Mouse (Mus musculus): Measurements from ENCODE around the gene Wdr47. TPM values are rescaled to one million over a fixed set of nuclear protein-coding genes. Genes with fewer than 3 reads are reported as not detected.
A peak's percentile ranks its signal among the peaks of the same experiment; 100 is the strongest.
"Not testable (repeated sequence)": the region's sequence is repeated elsewhere in the genome, so short reads cannot be mapped to it uniquely, and the experiment has no call there.

Wdr47 gene
- polyA plus RNA-seq, 1 experiment from 2014 or later = 105 TPM

DNA sequence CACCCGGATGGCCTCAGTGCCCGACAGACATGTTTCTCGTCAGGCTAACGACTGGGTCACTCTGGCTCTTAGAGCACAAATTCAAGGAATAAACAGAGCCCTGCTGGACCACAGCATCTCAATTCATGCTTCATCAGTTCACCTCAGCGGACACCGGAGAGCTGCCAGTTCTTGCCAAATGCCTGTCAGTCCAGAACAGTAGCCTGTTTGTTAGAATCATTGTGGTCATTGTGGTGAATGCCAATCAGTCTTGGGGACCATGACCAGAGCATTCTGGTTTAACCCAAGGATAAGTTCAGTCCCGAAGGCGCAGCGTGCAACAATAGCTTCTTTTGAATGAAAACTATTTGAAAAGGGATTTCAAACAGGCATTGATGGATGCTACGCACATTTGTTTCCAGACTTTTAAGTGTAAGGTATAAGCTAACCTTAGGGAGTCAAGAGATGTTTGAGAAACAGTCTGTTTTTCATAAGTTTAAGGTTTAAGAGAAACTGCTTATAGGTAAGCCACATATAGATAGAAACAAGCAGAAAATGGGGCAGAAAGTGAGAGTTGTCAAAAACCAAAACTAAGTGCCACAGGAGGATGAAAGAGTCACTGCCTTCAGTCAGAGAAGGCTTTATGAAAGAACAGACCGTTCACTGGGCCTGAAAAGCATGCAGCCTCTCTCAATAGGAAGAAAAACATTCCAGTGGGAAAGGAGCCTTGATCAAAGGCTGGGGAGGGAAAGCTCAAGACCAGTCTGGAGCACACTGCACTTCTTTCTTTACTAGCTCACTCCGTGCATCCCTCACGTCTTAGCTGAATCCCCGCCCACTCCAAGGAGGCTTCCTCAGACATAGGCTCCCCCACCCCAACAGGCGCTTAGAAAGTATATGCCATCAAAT is 22.8 kb upstream of the Wdr47 start:
- Histone ChIP-seq H3K9me3 (ENCODE audit: control insufficient read depth, low read length) (no peaks in the 10 kb centered on the region), H3K9ac (no peak overlapping the region), H3K27ac (peak overlapping the region; percentile 8; the same call in 1 of the 2 replicates), H3K27me3 (ENCODE audit: control insufficient read depth, insufficient read depth, low read length) (no peaks in the 10 kb centered on the region), H3K4me1 (replicated peaks; ENCODE audit: control insufficient read depth, insufficient read depth, low read length) (peaks cover 13% of the 10 kb centered on the region), H3K4me3 (replicated peaks; ENCODE audit: low read length) (no peak overlapping the region), H3K36me3 (replicated peaks; ENCODE audit: control insufficient read depth, insufficient read depth) (no peaks in the 10 kb centered on the region), H3K4me2 (replicated peaks) (no peak overlapping the region)
- DNase-seq (ENCODE audit: low spot score) = peak; percentile 50
- ATAC-seq (ENCODE audit: low FRiP score) = peak; percentile 12; the same call in 1 of the 2 replicates
- 8% methylated on average over 15 of the region's 15 CpGs for WGBS

DNA sequence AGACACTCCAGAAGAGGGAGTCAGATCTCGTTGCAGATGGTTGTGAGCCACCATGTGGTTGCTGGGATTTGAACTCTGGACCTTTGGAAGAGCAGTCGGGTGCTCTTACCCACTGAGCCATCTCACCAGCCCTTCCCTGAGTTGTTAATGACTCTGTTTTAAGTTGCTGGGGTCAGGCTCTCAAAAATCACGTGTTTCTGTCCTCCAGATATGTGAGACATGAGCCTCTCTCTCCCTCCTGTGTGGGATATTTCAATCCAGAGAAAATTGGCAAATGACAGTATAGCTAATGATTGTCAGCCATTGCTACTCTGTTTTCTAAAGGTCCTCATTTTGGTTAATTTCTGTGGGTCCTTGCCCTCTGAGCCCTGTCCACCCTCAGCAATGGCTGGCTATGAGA is 21.4 kb upstream of the Wdr47 start:
- H3K4me2 ChIP-seq (replicated peaks); ATAC-seq (ENCODE audit: low FRiP score); H3K9me3 ChIP-seq (ENCODE audit: control insufficient read depth, low read length); H3K27me3 ChIP-seq (ENCODE audit: control insufficient read depth, insufficient read depth, low read length); DNase-seq (ENCODE audit: low spot score); H3K9ac ChIP-seq; H3K4me3 ChIP-seq (replicated peaks; ENCODE audit: low read length); H3K27ac ChIP-seq; H3K36me3 ChIP-seq (replicated peaks; ENCODE audit: control insufficient read depth, insufficient read depth): not testable (repeated sequence)
- peaks cover 20% of the 10 kb centered on the region for H3K4me1 ChIP-seq (replicated peaks; ENCODE audit: control insufficient read depth, insufficient read depth, low read length)
- 51% methylated on average over 2 of the region's 3 CpGs for WGBS

DNA sequence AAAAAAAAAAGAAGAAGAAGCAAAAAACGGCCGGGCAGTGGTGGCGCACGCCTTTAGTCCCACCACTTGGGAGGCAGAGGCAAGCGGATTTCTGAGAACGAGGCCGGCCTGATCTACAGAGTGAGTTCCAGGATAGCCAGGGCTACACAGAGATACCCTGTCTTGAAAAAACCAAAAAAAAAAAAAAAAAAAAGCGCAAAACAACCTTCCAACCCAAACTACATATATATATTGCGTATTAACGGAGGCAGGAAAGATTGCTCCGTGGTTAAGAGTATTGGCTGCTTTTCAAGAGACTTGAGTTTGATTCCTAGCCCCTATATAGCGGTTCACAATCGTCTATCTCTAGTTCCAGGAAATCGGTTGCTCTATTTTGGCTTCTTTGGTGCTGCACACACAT is 20.3 kb upstream of the Wdr47 start:
- DNase-seq (ENCODE audit: low spot score) = no peak
- 88% methylated on average over 14 of the region's 14 CpGs for WGBS

DNA sequence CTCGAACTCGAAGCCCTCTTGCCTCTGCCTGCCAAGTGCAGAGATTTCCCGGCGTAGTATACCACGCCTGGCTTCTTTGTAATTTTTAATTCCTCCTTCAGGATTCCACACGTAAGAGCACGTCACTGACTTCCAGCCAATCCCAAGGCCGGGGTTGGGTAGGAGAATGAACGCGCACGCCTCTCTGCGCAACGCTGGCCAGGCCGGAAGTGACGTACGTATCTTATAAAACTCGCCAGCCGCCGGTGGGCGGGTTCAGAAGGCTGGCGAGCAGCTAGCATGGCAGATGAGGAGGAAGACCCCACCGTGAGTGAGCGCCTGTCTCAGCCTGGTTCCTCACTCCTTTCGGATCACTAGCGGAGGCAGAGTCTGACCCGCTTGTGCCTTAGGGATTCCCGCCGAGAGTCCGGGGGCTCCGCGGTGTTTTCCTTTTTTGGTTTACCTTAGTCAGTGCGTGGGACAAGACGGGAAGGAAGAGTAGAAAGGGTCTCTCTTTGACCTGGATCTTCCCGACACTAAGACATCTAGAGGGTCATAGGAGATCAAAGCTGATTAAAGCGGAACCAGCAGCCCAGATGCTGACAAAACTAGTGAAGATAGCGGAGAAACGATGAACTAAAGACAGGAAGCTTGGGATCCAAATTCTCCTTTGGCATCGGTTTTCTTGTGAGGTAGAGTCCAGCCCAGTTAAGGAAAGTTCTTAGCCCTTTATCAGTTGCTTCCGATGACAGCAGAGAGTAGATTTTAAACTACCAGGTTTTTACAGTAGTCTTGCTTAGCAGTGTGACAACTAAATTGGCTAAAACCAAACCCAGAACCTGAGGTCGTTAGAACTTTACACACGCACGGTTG is 19.4 kb upstream of the Wdr47 start, which contains the start of gene Taf13:
Gene Taf13, plus strand, starts transcription at position 256 of the 852 bp plus-strand sequence.
- Histone ChIP-seq H3K9me3 (ENCODE audit: control insufficient read depth, low read length) (no peaks in the 10 kb centered on the region), H3K9ac (peak within 1 kb of the TSS; percentile 59), H3K4me2 (replicated peaks) (peak within 1 kb of the TSS; percentile 51), H3K4me3 (replicated peaks; ENCODE audit: low read length) (peak within 1 kb of the TSS; percentile 44), H3K27ac (peak within 1 kb of the TSS; percentile 52), H3K36me3 (replicated peaks; ENCODE audit: control insufficient read depth, insufficient read depth) (no peaks in the 10 kb centered on the region), H3K27me3 (ENCODE audit: control insufficient read depth, insufficient read depth, low read length) (no peaks in the 10 kb centered on the region), H3K4me1 (replicated peaks; ENCODE audit: control insufficient read depth, insufficient read depth, low read length) (peaks cover 20% of the 10 kb centered on the region)
- ATAC-seq (ENCODE audit: low FRiP score) = peak; percentile 97
- WGBS = 2% methylated on average over 42 of the region's 42 CpGs
- DNase-seq (ENCODE audit: low spot score) = peak; percentile 99

More for the DNA sequence above, 20.3 kb upstream of the Wdr47 start:
- Histone ChIP-seq H3K4me1 (replicated peaks; ENCODE audit: control insufficient read depth, insufficient read depth, low read length) (peaks cover 20% of the 10 kb centered on the region), H3K27me3 (ENCODE audit: control insufficient read depth, insufficient read depth, low read length) (no peaks in the 10 kb centered on the region), H3K36me3 (replicated peaks; ENCODE audit: control insufficient read depth, insufficient read depth) (no peaks in the 10 kb centered on the region), H3K9me3 (ENCODE audit: control insufficient read depth, low read length) (no peaks in the 10 kb centered on the region), H3K4me2 (replicated peaks) (peak overlapping the region; percentile 51), H3K9ac (no peak overlapping the region), H3K27ac (no peak overlapping the region), H3K4me3 (replicated peaks; ENCODE audit: low read length) (peak overlapping the region; percentile 44)
- ATAC-seq (ENCODE audit: low FRiP score) = no peak

DNA sequence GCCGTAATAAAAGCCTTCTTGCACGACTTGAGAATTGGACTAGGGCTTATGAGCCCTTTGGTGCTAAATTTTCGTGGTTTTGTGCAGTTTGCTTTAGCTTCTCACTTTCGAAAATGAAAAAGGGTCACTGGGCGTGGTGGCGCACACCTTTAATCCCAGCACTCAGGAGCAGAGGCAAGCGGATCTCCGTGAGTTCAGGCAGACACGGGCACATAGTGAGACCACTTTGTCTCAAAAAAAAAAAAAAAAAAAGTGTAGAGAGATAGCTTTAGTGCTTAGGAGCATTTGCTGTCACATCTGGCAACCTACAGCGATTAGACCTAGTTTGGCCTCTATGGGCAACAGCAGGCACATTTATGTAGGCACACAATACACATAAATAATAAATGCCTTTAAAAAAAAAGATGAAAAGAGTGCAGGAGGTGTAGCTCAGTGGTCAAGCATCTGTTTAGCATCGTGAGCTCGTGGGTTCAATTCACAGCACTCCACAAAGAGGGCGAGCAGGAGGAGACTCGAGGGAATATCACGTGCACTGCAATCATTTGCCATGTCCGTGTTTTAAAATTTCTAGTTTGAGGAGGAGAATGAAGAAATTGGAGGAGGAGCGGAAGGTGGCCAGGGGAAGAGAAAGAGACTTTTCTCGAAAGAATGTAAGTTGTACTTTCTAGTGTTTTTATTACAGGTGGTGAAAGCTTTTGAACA is 18.6 kb upstream of the Wdr47 start:
- ATAC-seq (ENCODE audit: low FRiP score) = no peak
- H3K4me1 ChIP-seq (replicated peaks; ENCODE audit: control insufficient read depth, insufficient read depth, low read length) = peaks cover 20% of the 10 kb centered on the region
- no peaks in the 10 kb centered on the region for H3K36me3 ChIP-seq (replicated peaks; ENCODE audit: control insufficient read depth, insufficient read depth)
- H3K9me3 ChIP-seq (ENCODE audit: control insufficient read depth, low read length) = no peaks in the 10 kb centered on the region
- H3K4me2 ChIP-seq (replicated peaks) = peak overlapping the region; percentile 51
- H3K27me3 ChIP-seq (ENCODE audit: control insufficient read depth, insufficient read depth, low read length) = no peaks in the 10 kb centered on the region
- peak overlapping the region; percentile 59 for H3K9ac ChIP-seq
- no peak overlapping the region for H3K27ac ChIP-seq
- H3K4me3 ChIP-seq (replicated peaks; ENCODE audit: low read length) = peak overlapping the region; percentile 44
- no peak for DNase-seq (ENCODE audit: low spot score)
- 42% methylated on average over 18 of the region's 18 CpGs for WGBS

DNA sequence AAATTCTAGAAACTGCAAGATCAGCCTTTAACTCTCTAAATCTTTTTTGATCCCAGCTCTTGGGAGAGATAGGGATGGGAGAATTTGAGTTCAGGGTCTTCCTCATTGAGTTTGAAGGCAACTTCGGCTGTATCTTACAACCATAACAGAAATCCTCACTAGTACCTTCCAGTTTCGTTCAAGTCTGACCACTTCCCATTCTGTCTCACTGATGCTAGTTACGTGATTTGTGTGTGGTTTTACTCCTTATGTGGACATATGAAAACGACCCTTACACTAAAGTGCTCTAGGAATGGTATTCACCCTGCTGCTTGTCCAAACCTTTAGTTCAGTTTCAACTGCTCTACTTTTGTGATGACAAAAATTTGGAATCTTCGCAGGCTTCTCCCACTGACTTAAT is 17.1 kb upstream of the Wdr47 start:
- H3K27ac ChIP-seq = no peak overlapping the region
- H3K4me1 ChIP-seq (replicated peaks; ENCODE audit: control insufficient read depth, insufficient read depth, low read length) = peaks cover 20% of the 10 kb centered on the region
- ATAC-seq (ENCODE audit: low FRiP score) (no peak), DNase-seq (ENCODE audit: low spot score) (no peak)
- no peak overlapping the region for H3K4me3 ChIP-seq (replicated peaks; ENCODE audit: low read length)
- no peaks in the 10 kb centered on the region for H3K27me3 ChIP-seq (ENCODE audit: control insufficient read depth, insufficient read depth, low read length)
- no peak overlapping the region for H3K4me2 ChIP-seq (replicated peaks)
- no peak overlapping the region for H3K9ac ChIP-seq
- no peaks in the 10 kb centered on the region for H3K36me3 ChIP-seq (replicated peaks; ENCODE audit: control insufficient read depth, insufficient read depth)
- H3K9me3 ChIP-seq (ENCODE audit: control insufficient read depth, low read length) = no peaks in the 10 kb centered on the region
- 91% methylated on average over 5 of the region's 5 CpGs for WGBS

DNA sequence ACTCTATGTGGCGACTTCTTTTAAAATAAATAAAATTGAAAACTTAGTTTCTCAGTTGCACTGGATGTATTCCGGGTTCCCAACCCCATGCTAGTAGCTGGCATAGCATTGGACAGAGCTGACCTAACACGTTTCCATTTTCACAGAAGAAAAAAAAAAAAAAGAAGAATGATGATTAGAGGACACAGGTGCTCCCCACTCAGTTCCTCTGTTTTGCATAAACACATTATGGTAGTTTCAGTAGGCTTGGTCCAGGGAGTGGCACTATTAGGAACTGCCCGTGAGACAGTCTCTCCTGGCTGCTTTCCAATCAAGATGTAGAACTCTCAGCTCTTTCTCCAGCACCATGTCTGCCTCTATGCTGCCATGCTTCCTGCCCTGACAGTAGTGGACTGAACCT is 6.5 kb upstream of the Wdr47 start:
- no peaks in the 10 kb centered on the region for H3K9me3 ChIP-seq (ENCODE audit: control insufficient read depth, low read length)
- DNase-seq (ENCODE audit: low spot score) (no peak), ATAC-seq (ENCODE audit: low FRiP score) (no peak)
- no peaks in the 10 kb centered on the region for H3K4me1 ChIP-seq (replicated peaks; ENCODE audit: control insufficient read depth, insufficient read depth, low read length)
- no peak overlapping the region for H3K9ac ChIP-seq
- H3K4me3 ChIP-seq (replicated peaks; ENCODE audit: low read length) = no peak overlapping the region
- H3K27me3 ChIP-seq (ENCODE audit: control insufficient read depth, insufficient read depth, low read length) = no peaks in the 10 kb centered on the region
- H3K36me3 ChIP-seq (replicated peaks; ENCODE audit: control insufficient read depth, insufficient read depth) = peaks cover 6% of the 10 kb centered on the region
- H3K4me2 ChIP-seq (replicated peaks) = no peak overlapping the region
- WGBS = 82% methylated on average over 4 of the region's 4 CpGs
- no peak overlapping the region for H3K27ac ChIP-seq

DNA sequence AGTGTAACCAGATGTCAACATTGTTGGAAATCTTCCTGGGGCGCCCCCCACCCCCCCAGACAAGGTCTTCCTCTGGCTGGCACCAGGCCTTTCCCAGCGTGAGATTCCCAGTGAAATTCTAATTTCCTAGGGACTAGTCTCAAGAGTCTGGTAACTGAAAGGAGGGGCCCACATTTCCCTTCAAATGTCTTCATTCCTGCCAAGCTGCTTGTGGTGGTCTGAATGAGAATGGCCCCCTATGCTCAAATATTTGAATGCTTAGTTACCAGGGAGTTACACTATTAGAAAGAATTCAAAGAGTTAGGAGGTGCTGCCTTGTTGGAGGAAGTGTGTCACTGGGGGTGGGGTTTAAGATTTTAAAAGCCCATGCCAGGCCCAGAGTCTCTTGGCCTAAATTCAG is 2.6 kb upstream of the Wdr47 start:
- WGBS = 27% methylated on average over 2 of the region's 2 CpGs
- Histone ChIP-seq H3K27me3 (ENCODE audit: control insufficient read depth, insufficient read depth, low read length) (no peaks in the 10 kb centered on the region), H3K27ac (no peak overlapping the region), H3K4me1 (replicated peaks; ENCODE audit: control insufficient read depth, insufficient read depth, low read length) (peaks cover 12% of the 10 kb centered on the region), H3K9me3 (ENCODE audit: control insufficient read depth, low read length) (no peaks in the 10 kb centered on the region), H3K4me2 (replicated peaks) (no peak overlapping the region), H3K36me3 (replicated peaks; ENCODE audit: control insufficient read depth, insufficient read depth) (no peaks in the 10 kb centered on the region), H3K4me3 (replicated peaks; ENCODE audit: low read length) (no peak overlapping the region), H3K9ac (no peak overlapping the region)
- ATAC-seq (ENCODE audit: low FRiP score) = no peak
- DNase-seq (ENCODE audit: low spot score) = peak; percentile 40
